Mouse (Mus musculus) cerebellum, adult 9-10 months (tissue): ENCODE measurements around the gene Cyb5r2.
A peak's percentile ranks its signal among the peaks of the same experiment; 100 is the strongest.

ENCODE experiments used
- DNase-seq: peaks from one replicate; pipeline ENCODE4 v3.0.0; 2022

Gene Cyb5r2

GRCm38 (mm10) chr7:107720771-107721170 is 37.1 kb downstream of the Cyb5r2 start:
- no peak for DNase-seq

DNA sequence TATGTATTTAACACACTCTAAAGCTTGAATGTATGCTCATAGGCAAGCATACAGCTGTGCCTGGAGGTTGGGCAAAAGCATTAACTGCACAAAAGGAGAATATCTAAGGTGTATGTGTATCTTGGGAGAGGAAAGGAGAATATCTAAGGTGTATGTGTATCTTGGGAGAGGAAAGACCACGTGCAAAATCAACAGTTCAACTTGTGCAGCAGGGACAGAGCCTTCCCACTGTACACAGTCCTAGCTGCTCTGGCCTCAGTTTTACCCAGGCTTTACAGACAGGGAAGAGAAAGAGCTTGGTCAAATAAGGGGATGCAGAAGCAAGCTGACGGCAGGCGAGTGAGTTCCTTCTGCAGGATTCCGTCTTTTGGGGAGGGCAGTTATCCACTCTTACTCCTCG is 43.8 kb downstream of the Cyb5r2 start:
- no peak for DNase-seq

DNA sequence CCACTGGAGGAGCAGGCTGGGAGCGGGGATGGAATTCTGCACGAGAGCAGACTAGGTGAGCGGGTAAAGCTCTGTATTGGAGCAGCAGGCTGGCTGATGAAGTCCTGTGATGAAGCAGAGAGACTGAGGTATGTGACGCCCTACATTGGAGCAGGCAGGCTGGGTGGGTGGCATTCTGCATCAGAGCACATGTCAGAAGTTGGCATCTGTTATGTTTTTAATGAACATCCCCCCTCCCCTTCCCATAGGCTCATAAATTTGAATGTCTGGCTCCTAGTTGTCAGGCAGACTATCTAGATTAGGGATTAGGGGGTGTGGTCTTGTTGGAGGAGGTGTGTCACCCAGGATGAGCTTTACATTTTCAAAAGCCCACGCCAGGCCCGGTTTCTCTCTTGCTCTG is 45.1 kb downstream of the Cyb5r2 start:
- DNase-seq, result no peak

DNA sequence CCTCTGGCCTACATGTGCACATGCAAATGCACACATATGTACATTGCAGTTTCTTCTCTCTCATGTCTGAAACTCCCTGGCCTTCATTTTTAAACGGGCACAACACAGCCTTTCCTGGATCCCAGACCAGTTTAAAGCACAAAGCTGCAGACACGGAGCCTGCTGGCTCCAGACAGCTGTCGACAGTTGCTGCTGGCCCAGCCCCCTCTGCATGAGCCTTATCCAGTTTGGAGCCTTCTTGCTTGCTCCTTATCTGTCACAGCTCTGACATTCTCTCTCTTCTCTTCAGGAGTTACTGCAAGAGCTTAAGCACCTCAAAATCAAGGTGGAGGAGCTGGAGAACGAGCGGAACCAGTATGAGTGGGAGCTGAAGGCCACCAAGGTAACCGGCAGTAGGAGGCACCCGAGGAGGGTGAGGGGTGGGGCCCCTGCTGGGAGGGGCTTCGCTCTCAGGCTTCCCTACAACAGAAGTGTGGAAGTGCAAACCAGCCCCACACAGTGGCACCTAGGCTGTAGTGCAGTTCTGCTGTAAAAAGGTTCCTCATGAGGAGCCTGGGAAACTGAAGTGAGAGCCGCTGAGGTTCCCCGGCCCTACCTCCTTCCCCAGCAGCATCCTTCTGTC is 49.2 kb downstream of the Cyb5r2 start:
- DNase-seq, result peak; percentile 10

GRCm38 (mm10) chr7:107707650-107708049 is 50.2 kb downstream of the Cyb5r2 start:
- DNase-seq, result no peak

- no peak for DNase-seq
Measured at GRCm38 (mm10) chr7:107705941-107706340, 51.9 kb downstream of the Cyb5r2 start.

GRCm38 (mm10) chr7:107702461-107703380 is 55.1 kb downstream of the Cyb5r2 start:
- no peak for DNase-seq

- DNase-seq, result no peak
Measured at GRCm38 (mm10) chr7:107700646-107701045, 57.2 kb downstream of the Cyb5r2 start.

GRCm38 (mm10) chr7:107699926-107700325 is 57.9 kb downstream of the Cyb5r2 start:
- no peak for DNase-seq
